Mouse (Mus musculus): ENCODE results near the gene Mettl23.

The Mettl23 gene

GRCm38 (mm10) chr11:116843261-116844233 lies at the start of gene Mettl23, which contains the start of gene Jmjd6:
Gene Mettl23 (plus strand): TSS chr11:116843278.
Gene Jmjd6 (minus strand): TSS chr11:116843449.
- DNase-seq (ENCODE audit: low read depth, low spot score) = peak; percentile 98

DNA sequence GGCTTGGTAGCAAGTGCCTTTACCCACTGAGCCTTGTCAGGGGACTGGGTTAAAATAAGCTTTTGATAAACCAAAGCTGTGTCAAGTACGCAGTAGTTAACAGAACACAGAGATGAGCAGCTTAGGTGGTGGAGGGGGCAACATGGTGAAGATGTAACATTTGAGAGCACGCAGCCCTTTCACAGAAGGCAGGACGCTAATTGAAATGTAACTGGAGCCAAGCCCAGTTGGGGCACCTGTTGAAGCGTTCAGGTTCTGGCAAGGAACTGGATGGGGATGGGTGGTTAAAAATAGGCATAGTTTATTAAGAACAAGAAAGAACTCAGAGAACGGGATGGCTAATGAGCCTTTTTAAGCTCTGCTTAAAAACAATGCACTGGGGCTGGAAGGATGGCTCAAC lies 43.7 kb upstream of the Mettl23 start:
- no peak for DNase-seq (ENCODE audit: low read depth, low spot score)

DNA sequence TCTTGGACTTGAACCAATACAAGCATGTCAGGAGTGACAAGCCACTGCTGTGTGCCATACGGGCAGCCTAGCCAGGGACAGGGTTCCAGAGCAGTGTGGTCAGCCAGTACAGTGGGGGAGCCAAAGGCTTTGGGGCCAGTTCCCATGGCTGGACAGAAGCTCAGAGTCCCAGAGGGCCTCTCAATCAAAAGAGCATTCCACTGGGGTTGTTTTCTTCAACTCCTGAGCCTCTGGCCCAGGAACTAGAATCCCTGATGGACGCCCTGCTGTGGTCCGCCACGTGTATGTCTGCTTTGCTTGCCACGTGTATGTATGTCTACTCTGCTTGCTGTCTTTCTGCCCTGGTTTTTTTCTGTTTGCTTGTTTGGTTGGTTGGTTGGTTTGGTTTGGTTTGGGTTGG lies 42.0 kb upstream of the Mettl23 start:
- DNase-seq (ENCODE audit: low read depth, low spot score) = no peak

- DNase-seq (ENCODE audit: low read depth, low spot score) = no peak
These were observed 40.4 kb upstream of the Mettl23 start for GRCm38 (mm10) chr11:116802709-116803108.

- no peak for DNase-seq (ENCODE audit: low read depth, low spot score)
These were observed 36.7 kb upstream of the Mettl23 start for GRCm38 (mm10) chr11:116806136-116807071.

GRCm38 (mm10) chr11:116807116-116807515 lies 36.0 kb upstream of the Mettl23 start:
- DNase-seq (ENCODE audit: low read depth, low spot score) = no peak

DNA sequence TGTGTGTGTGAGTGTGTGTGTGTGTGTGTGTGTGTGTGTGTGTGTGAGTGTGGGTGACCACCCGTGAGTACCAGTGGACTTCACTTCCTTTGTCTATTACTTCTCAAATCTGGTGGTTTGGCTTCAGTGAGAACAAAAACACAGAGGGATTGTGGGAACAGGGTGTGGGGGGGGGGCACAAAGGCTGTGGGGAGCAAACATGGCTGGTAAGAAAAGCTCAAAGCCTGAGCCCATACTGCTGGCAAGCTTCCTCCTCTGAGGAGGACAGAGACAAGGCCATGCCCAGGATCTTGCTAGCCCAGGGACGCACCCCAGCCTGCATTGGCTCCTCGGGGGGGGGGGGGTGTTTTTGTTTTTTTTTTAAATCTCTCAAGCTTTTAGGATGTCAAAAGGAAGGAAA lies 35.6 kb upstream of the Mettl23 start:
- DNase-seq (ENCODE audit: low read depth, low spot score) = no peak

- peak; percentile 85 for DNase-seq (ENCODE audit: low read depth, low spot score)
These were observed 35.0 kb upstream of the Mettl23 start for GRCm38 (mm10) chr11:116807938-116808606.

DNA sequence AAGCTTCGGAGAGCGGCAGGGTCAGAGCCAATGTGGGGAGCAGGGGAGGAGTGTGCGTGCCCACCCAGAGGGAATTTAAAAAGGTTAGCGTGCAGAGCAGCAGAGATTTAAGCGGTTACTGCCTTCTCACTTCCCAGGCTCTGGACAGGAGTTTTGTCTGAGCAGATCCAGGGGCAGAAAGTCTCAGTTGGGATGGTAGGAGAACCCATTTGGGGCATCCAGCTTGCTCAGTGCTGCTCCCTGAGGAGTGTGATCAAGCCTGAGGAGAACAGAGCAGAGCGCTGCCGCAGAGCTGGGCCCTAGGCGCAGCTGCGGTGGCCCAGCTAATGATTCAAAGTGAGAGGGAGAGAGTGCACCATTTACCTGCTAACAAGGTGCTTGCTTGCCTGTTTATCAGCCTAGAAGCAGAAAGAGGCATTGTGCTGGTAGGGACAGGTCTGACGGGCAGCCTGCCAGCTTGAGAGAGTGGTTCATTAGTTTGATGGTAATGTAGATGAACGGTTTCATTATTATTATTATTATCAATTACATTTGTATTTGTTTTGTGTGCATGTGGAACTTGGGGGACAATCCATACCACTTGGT lies 34.2 kb upstream of the Mettl23 start:
- DNase-seq (ENCODE audit: low read depth, low spot score) = no peak

GRCm38 (mm10) chr11:116809520-116809919 lies 33.6 kb upstream of the Mettl23 start:
- DNase-seq (ENCODE audit: low read depth, low spot score) = peak; percentile 25

GRCm38 (mm10) chr11:116810528-116810927 lies 32.5 kb upstream of the Mettl23 start:
- no peak for DNase-seq (ENCODE audit: low read depth, low spot score)

- DNase-seq (ENCODE audit: low read depth, low spot score) = peak; percentile 77
These were observed 31.8 kb upstream of the Mettl23 start for GRCm38 (mm10) chr11:116810983-116811901.

DNA sequence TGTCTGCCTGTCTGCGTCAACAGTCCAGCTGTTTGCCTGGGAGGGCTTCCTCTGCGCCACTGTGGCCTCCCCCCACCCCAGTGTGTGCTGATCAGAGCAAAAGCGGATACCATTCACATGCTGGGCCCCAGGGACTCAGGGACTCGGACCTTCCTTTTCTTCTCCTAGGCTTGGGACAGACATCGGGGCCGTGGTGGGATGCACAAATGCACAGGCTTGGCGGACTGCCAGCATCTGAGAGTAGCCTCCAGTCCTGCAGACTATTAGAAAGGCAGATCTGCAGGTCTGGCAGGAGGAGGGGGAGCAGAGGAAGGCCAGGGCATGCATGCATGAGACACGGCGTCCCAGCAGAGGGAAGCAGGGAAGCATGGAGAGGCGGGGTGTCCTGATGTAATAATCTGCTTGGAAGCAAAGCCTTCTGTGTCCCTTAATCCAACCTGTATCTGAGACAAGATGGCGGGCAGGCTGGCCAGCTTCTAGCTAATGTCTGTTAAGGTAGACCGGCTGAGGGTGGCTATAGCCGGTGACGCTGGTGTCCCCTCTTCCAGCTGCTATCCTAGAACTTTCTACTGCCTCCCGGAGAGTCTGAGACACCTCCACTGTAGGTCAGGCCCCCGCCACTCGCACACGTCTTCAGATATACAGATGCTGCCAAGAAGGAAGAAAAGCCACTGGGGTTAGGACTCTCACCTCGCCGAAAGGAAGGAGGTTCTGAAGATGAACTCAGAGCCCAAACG lies 30.1 kb upstream of the Mettl23 start:
- no peak for DNase-seq (ENCODE audit: low read depth, low spot score)

DNA sequence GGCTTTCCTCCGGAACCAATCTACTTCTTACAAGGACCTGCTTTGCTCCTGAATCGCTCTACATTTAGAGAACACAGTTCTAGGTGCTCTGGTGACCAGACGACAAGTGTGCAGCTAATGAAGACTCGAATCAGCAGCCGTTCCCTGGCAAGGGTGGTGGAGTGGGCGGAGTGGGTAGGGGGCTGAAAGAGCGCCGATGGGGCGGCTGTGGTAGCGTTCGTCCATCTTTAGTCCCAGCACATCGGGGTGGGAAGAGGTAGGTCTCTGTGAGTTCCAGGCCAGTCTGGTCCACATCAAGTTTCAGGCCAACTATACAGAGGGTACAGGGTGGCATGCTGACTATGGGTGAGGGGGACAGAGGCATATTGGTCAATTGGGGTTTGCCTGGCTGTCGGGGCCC lies 29.5 kb upstream of the Mettl23 start:
- no peak for DNase-seq (ENCODE audit: low read depth, low spot score)

- DNase-seq (ENCODE audit: low read depth, low spot score) = no peak
These were observed 28.8 kb upstream of the Mettl23 start for GRCm38 (mm10) chr11:116814076-116814883.

GRCm38 (mm10) chr11:116814884-116815415 lies 28.1 kb upstream of the Mettl23 start:
- DNase-seq (ENCODE audit: low read depth, low spot score) = no peak

- DNase-seq (ENCODE audit: low read depth, low spot score) = no peak
These were observed 26.3 kb upstream of the Mettl23 start for GRCm38 (mm10) chr11:116816769-116817168.

GRCm38 (mm10) chr11:116817567-116817966 lies 25.5 kb upstream of the Mettl23 start:
- DNase-seq (ENCODE audit: low read depth, low spot score) = no peak

Data from CD4-positive, CD25-positive, alpha-beta regulatory T cell, adult 2 months (primary cell).